Mouse (Mus musculus): ENCODE results near the gene Trim5.
A peak's percentile ranks its signal among the peaks of the same experiment; 100 is the strongest.

- TF ChIP-seq CTCF (conservative IDR thresholded peaks at IDR 0.05; ENCODE audit: low read length) (peak; percentile 89), POU5F1 (IDR thresholded peaks at IDR 0.05; ENCODE audit: borderline replicate concordance, low read length) (no peak), NANOG (IDR thresholded peaks at IDR 0.05; ENCODE audit: borderline replicate concordance, low read length) (no peak)
These were observed 56.7 kb downstream of the Trim5 start for GRCm38 (mm10) chr7:104231203-104231602.
